Mouse (Mus musculus): Measurements from ENCODE around the gene Pgk1. TPM values are rescaled to one million over a fixed set of nuclear protein-coding genes. Genes with fewer than 3 reads are reported as not detected.
A peak's percentile ranks its signal among the peaks of the same experiment; 100 is the strongest.

Pgk1 gene
- polyA plus RNA-seq, 1 experiment = 488 TPM

DNA sequence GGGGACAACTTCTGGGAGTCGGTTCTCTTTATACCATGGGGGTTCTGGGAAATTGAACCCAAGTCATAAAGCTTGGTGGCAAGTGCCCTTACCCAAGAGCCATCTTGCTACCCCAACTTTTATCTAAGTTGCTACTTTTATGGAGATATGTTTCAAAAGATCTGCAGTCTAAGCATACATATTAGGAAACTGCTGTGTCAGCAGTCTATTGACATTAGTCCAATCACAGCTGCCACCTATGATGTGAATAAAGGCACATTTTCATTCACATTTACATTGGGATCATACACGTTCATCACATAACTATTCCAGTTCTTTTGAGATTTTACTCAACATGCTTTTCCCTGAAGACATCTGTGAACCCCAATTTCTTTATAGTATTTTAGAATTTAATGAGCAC is 22.2 kb downstream of the Pgk1 start:
- DNase-seq (ENCODE audit: extremely low spot score in 1 of 2, low spot score in 1 of 2) = no peak

DNA sequence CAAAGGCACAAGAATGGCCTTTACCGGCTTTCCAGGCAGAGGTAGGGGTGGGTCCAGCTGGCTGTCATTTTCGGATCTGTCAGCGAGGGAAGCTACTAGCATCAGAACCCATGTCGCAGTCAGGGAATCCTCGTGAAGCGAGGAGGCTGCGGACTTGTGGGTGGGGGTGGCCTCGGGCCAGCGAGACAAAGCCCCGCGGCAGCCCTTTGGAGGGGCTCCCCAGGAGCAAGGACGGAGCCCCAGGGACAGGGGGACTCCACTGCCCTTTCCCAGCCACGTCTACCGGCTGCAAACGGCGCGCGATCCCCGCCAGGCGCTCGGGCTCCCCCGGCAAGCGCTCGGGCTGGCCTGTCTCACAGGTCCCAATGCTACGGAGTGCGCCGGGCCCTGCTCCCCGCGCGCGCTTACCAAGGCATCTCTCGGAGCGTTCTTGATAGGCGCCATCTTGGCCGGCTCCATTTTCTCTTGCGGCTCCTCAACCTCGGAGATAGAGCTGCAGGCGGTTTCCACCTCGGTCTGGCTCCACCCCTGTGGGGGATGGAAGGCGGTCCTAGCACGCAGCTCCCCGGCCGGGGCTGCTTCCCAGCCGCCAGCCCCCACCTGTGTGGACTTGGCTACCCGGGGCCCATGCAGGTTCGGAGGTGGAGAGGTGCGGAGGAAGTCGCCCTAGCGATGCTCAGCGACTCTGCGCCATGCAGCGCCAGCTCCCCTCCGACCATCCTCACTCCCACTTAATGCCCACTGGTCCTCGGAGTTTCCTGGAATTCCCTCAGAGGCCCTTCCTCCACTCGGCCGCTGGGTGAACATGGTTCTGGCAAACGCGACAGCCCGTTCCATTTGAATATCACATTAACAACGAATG is 32.5 kb downstream of the Pgk1 start:
- DNase-seq (ENCODE audit: extremely low spot score in 1 of 2, low spot score in 1 of 2) = peak; percentile 42 to 78

DNA sequence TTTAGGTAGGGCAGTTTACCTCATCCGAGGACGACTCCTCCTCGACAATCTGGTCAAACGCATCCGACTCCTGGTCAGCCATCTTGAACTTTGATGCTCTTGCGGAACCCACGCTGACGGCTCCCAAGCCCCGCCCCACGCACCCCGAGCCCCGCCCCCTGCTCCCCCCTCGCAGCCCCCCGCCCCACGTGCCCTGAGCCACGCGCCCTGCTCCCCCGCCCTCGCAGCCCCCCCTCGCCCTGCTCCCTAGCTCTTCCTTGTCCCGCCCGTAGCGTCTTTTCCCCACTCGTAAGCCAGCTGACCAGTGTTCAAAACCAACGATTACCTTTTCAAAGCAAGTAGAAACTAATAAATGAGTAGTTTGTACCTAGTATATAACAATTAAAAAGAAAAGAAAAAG is 34.2 kb downstream of the Pgk1 start, which contains the start of gene Taf9b:
Gene Taf9b (minus strand): TSS at position 101 of the 400 bp plus-strand sequence.
- DNase-seq (ENCODE audit: extremely low spot score in 1 of 2, low spot score in 1 of 2) = no peak

Other genes starting within 250 kb of the Pgk1 start
- 8.1 and 8.5 TPM in 2 replicates for gene Magt1, start 175.2 kb upstream of the Pgk1 start, polyA plus RNA-seq (2012; rRNA removed)
- 373 and 403 TPM in 2 replicates for gene Cox7b, start 171.4 kb upstream of the Pgk1 start, polyA plus RNA-seq (2012; rRNA removed)
- 2.3 and 2.6 TPM in 2 replicates for gene Atp7a, start 159.8 kb upstream of the Pgk1 start, polyA plus RNA-seq (2012; rRNA removed)
- 0.78 and 1.3 TPM in 2 replicates for gene Tlr13, start 43.9 kb upstream of the Pgk1 start, polyA plus RNA-seq (2012; rRNA removed)
- 24.4 and 24.9 TPM in 2 replicates for gene Taf9b, start 34.1 kb downstream of the Pgk1 start, polyA plus RNA-seq (2012; rRNA removed)
- gene Fnd3c2, start 68.3 kb downstream of the Pgk1 start, polyA plus RNA-seq (2012; rRNA removed) = 0.04 and 0.21 TPM in 2 replicates